Mouse (Mus musculus) G1E-ER4 (cell line): Measurements from ENCODE around the gene Bdp1. TPM values are rescaled to one million over a fixed set of nuclear protein-coding genes. Genes with fewer than 3 reads are reported as not detected.

Experiments
- GATA1 ChIP-seq: IDR thresholded peaks from one replicate; pipeline ENCODE4 v1.8.0; 2012; ENCODE audit warnings: low read length, inconsistent platforms
- polyA plus RNA-seq: library from polyadenylated mRNA; stranded (reverse); fragments of >175 nt; gene quantifications from 2 replicates; pipeline ENCODE4 v1.2.3, GENCODE M21; 2012

Gene Bdp1
- polyA plus RNA-seq, 1 experiment = 7.5 TPM

GRCm38 (mm10) chr13:100015937-100016336 lies 87.9 kb downstream of the Bdp1 start:
- TF ChIP-seq GATA1 = no peak

GRCm38 (mm10) chr13:100014906-100015895 lies 88.7 kb downstream of the Bdp1 start, which contains the start of gene Mccc2:
Mccc2 (minus strand) TSS chr13:100015639.
- TF ChIP-seq GATA1 = no peak

- no peak for TF ChIP-seq GATA1
These were observed 97.9 kb downstream of the Bdp1 start for GRCm38 (mm10) chr13:100005911-100006496.

- TF ChIP-seq GATA1 = no peak
These were observed 102.1 kb downstream of the Bdp1 start for GRCm38 (mm10) chr13:100001790-100002196.

- no peak for TF ChIP-seq GATA1
These were observed 104.8 kb downstream of the Bdp1 start for GRCm38 (mm10) chr13:99999078-99999477.

GRCm38 (mm10) chr13:99998099-99998498 lies 105.8 kb downstream of the Bdp1 start:
- no peak for TF ChIP-seq GATA1

- TF ChIP-seq GATA1 = no peak
These were observed 114.3 kb downstream of the Bdp1 start for GRCm38 (mm10) chr13:99989592-99989991.

- no peak for TF ChIP-seq GATA1
These were observed 120.5 kb downstream of the Bdp1 start for GRCm38 (mm10) chr13:99983320-99983719.

- no peak for TF ChIP-seq GATA1
These were observed 124.5 kb downstream of the Bdp1 start for GRCm38 (mm10) chr13:99979406-99979805.

GRCm38 (mm10) chr13:99970089-99970488 lies 133.8 kb downstream of the Bdp1 start:
- no peak for TF ChIP-seq GATA1

Other genes with a start within 250 kb of the Bdp1 start
- not detected in 2 replicates for gene Cartpt, start 203.0 kb downstream of the Bdp1 start, polyA plus RNA-seq
- gene Mccc2, start 88.4 kb downstream of the Bdp1 start, polyA plus RNA-seq = not detected in 2 replicates
- 31.9 and 41.6 TPM in 2 replicates for gene Serf1, start 3.9 kb upstream of the Bdp1 start, polyA plus RNA-seq
- 114 and 124 TPM in 2 replicates for gene Smn1, start 20.8 kb upstream of the Bdp1 start, polyA plus RNA-seq
- 0.16 and 0.24 TPM in 2 replicates for gene Naip2, start 98.0 kb upstream of the Bdp1 start, polyA plus RNA-seq
- 0.03 TPM in 1 of 2 replicates, not detected in the other for gene Naip5, start 142.3 kb upstream of the Bdp1 start, polyA plus RNA-seq
- gene Naip6, start 213.6 kb upstream of the Bdp1 start, polyA plus RNA-seq = 0.04 and 0.10 TPM in 2 replicates